Mouse (Mus musculus): ENCODE data around the gene Grin2d.

- TF ChIP-seq POLR2AphosphoS2 (IDR thresholded peaks at IDR 0.05; ENCODE audit: low read depth, low read length) (no peak), EP300 (IDR thresholded peaks at IDR 0.05; ENCODE audit: low read length) (no peak), CTCF (conservative IDR thresholded peaks at IDR 0.05 in 1 of 2, IDR thresholded peaks at IDR 0.05 in 1 of 2; ENCODE audit: low read depth in 2 of 2, low read length in 2 of 2) (no peak), MAX (IDR thresholded peaks at IDR 0.05; ENCODE audit: low read length) (no peak), UBTF (IDR thresholded peaks at IDR 0.05; ENCODE audit: low read depth, low read length) (no peak), KAT2A (IDR thresholded peaks at IDR 0.05; ENCODE audit: insufficient replicate concordance, low read length) (no peak)
These were observed 79.7 kb downstream of the Grin2d start for GRCm38 (mm10) chr7:45798511-45798836.

Data from CH12.LX (cell line).